Comparison of ENCODE assay signal across 13 mouse cellular contexts in the genomic region with DNA sequence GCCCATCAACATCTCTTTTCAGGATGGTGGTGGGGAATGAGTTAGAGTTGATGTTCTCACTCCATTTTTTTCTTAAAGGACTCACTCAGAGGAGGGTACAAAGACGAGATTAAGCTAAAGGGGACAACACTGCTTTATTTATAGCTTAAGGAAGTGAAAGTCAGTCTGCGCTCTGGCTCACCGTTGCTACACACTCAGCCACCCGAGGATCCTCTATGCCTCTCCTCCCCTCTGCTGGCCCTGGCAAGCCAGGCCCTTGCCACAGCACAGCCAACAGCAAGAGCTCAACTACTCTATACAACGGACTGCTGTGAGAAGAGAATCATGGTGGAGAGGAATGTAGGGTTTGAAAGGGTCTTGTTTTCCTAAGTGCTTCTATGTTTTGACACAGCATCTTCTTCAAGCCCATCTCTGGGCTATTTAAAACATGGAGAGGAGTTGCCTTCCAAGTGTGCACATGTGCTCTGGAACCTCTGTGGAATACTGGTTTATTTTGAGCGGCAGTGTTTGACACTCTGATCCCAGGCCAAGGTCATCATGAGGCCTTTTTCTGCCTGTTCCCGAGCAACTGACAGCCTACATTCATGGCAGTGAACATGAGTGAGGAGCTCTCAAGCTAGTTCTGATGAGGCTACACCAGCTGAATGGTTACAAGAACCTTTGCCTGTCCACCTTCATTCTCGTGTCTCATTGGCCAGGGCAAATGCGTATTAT.
DNase-seq lines count a peak whose midpoint lies in the region; ATAC-seq lines count a peak whose summit lies in the region.
"Had no signal": no experiment of that assay in that cellular context is flagged by ENCODE, and none has a peak within 500 bp of the region (broad histone marks: within the 10 kb centered on the region; RNA-seq: fewer than 3 reads in every experiment).

No protein-coding gene starts in this region.

- peak; percentile 98 for ATAC-seq in monocyte, adult 5-6 weeks (replicated peaks; ENCODE audit: insufficient number of reproducible peaks, low FRiP score, low TSS enrichment, poor library complexity, severe bottlenecking)
- ATAC-seq in intestine, embryonic 16.5 days = no peak
- no peak for ATAC-seq in forebrain, embryonic 15.5 days (replicated peaks)
- ATAC-seq: intestine, embryonic 15.5 days had no signal

- H3K9me3 ChIP-seq in intestine, embryonic 16.5 days (ENCODE audit: control insufficient read depth, low read length) = no peaks in the 10 kb centered on the region
- no peaks in the 10 kb centered on the region for H3K9me3 ChIP-seq in forebrain, embryonic 15.5 days
- H3K9me3 ChIP-seq: intestine, embryonic 15.5 days had no signal

- H3K4me3 ChIP-seq in intestine, embryonic 16.5 days (ENCODE audit: low read length) = no peak overlapping the region
- no peak overlapping the region for H3K4me3 ChIP-seq in forebrain, embryonic 15.5 days
- H3K4me3 ChIP-seq: intestine, embryonic 15.5 days; left cerebral cortex, adult 2 months had no signal

- DNase-seq in kidney, adult 9 months = peak; percentile 9
- no peak for DNase-seq in kidney, adult 18-20 months
- peak; percentile 12 for DNase-seq in adipocyte (ENCODE audit: low spot score)
- DNase-seq in heart, postnatal 10 days = peak; percentile 27 to 30
- no peak for DNase-seq in cerebellum, postnatal 36 days
- DNase-seq: cerebellum, adult 8-10 months; gastrocnemius, postnatal 10 days; right cerebral cortex, adult 18-20 months had no signal

- intact Hi-C loops in heart, postnatal 10 days (cut with DNase I) = no loop called here

- H3K27me3 ChIP-seq in intestine, embryonic 16.5 days (replicated peaks; ENCODE audit: control insufficient read depth, insufficient read depth, low read length) = no peaks in the 10 kb centered on the region
- no peaks in the 10 kb centered on the region for H3K27me3 ChIP-seq in forebrain, embryonic 15.5 days
- H3K27me3 ChIP-seq: intestine, embryonic 15.5 days had no signal

- 78% methylated on average over 9 of the region's 9 CpGs for WGBS in intestine, embryonic 16.5 days
- 79% methylated on average over 9 of the region's 9 CpGs for WGBS in forebrain, embryonic 15.5 days

- no peaks in the 10 kb centered on the region for H3K4me1 ChIP-seq in intestine, embryonic 16.5 days (ENCODE audit: control insufficient read depth, insufficient read depth, low read length)
- no peaks in the 10 kb centered on the region for H3K4me1 ChIP-seq in forebrain, embryonic 15.5 days
- H3K4me1 ChIP-seq: intestine, embryonic 15.5 days had no signal

- H3K27ac ChIP-seq in intestine, embryonic 16.5 days (ENCODE audit: low read length) = no peak overlapping the region
- H3K27ac ChIP-seq in forebrain, embryonic 15.5 days (replicated peaks) = no peak overlapping the region
- H3K27ac ChIP-seq: intestine, embryonic 15.5 days; left cerebral cortex, adult 2 months had no signal

- no peak overlapping the region for H3K4me2 ChIP-seq in intestine, embryonic 16.5 days (ENCODE audit: low read depth, low read length)
- no peak overlapping the region for H3K4me2 ChIP-seq in forebrain, embryonic 15.5 days (replicated peaks)
- H3K4me2 ChIP-seq: intestine, embryonic 15.5 days had no signal

- no peaks in the 10 kb centered on the region for H3K36me3 ChIP-seq in intestine, embryonic 16.5 days (ENCODE audit: control insufficient read depth, insufficient read depth, low read length)
- H3K36me3 ChIP-seq in forebrain, embryonic 15.5 days = no peaks in the 10 kb centered on the region
- H3K36me3 ChIP-seq: intestine, embryonic 15.5 days had no signal

- H3K9ac ChIP-seq in intestine, embryonic 16.5 days (ENCODE audit: low read depth, low read length) = no peak overlapping the region
- H3K9ac ChIP-seq in forebrain, embryonic 15.5 days (replicated peaks) = no peak overlapping the region
- H3K9ac ChIP-seq: intestine, embryonic 15.5 days had no signal

Comparison
In these comparisons a context has a peak if more than half of its experiments do, and no peak if none do; other contexts are left out.
1. DNase-seq: peak in kidney, adult 9 months (single experiment), adipocyte (single experiment) and heart, postnatal 10 days (2 of 2); none in kidney, adult 18-20 months (single experiment) and cerebellum, postnatal 36 days (0 of 2).